Mouse (Mus musculus) MEL (cell line): ENCODE measurements around the gene Lcn2. TPM values are rescaled to one million over a fixed set of nuclear protein-coding genes. Genes with fewer than 3 reads are reported as not detected.

Experiments
- DNase-seq: peaks from one replicate; pipeline ENCODE4 v3.0.0; 2011; ENCODE audit warnings: low read depth, low spot score
- H3K27ac ChIP-seq: 2 replicates; pipeline ENCODE4 v1.5.1; 2012; ENCODE audit warnings: low read depth, mild to moderate bottlenecking, control low read depth, low read length, moderate library complexity; ENCODE audit not compliant: control insufficient read depth
- H3K27me3 ChIP-seq, 2 experiments: fragments of 150-350 bp in 1 of 2; sonication (generic) in 1 of 2; 2 replicates each; pipeline ENCODE4 v1.6.1; 2012; ENCODE audit warnings: low read length in 2 of 2, mild to moderate bottlenecking in 2 of 2, improper control_type of control experiment in 1 of 2, moderate library complexity in 1 of 2; ENCODE audit not compliant: insufficient read depth in 2 of 2, control insufficient read depth in 1 of 2
- H3K36me3 ChIP-seq, 2 experiments: 2 replicates each; pipeline ENCODE4 v1.6.1; 2012 to 2014; ENCODE audit warnings: low read length in 2 of 2, improper control_type of control experiment in 1 of 2, inconsistent platforms in 1 of 2, mild to moderate bottlenecking in 1 of 2; ENCODE audit not compliant: insufficient read depth in 2 of 2, control insufficient read depth in 1 of 2
- H3K4me1 ChIP-seq, 2 experiments: fragments of 150-350 bp in 1 of 2; sonication (generic) in 1 of 2; 2 replicates each; pipeline ENCODE4 v1.6.1; 2012; ENCODE audit warnings: low read length in 2 of 2, improper control_type of control experiment in 1 of 2, mild to moderate bottlenecking in 1 of 2; ENCODE audit not compliant: insufficient read depth in 2 of 2, control insufficient read depth in 1 of 2
- H3K4me3 ChIP-seq, 2 experiments: fragments of 150-350 bp in 1 of 2; sonication (generic) in 1 of 2; 2 replicates each; pipeline ENCODE4 v1.5.1; 2012; ENCODE audit warnings: low read depth in 2 of 2, low read length in 2 of 2, mild to moderate bottlenecking in 2 of 2, moderate library complexity in 2 of 2, control low read depth in 1 of 2, improper control_type of control experiment in 1 of 2; ENCODE audit not compliant: control insufficient read depth in 1 of 2, insufficient read depth in 1 of 2
- H3K79me2 ChIP-seq: 2 replicates; pipeline ENCODE4 v1.6.1; 2012; ENCODE audit warnings: mild to moderate bottlenecking, low read length, moderate library complexity; ENCODE audit not compliant: control insufficient read depth, poor library complexity, insufficient read depth
- H3K9ac ChIP-seq: 2 replicates; pipeline ENCODE4 v1.6.1; 2012; ENCODE audit warnings: low read depth, mild to moderate bottlenecking, control low read depth, low read length, moderate library complexity; ENCODE audit not compliant: control insufficient read depth, poor library complexity, severe bottlenecking
- H3K9me3 ChIP-seq: fragments of 150-350 bp; sonication (generic); replicated peaks from 2 replicates; pipeline ENCODE4 v1.6.1; 2012; ENCODE audit warnings: mild to moderate bottlenecking, low read length, improper control_type of control experiment, moderate library complexity; ENCODE audit not compliant: insufficient read depth
- CHD1 ChIP-seq: IDR thresholded peaks from 2 replicates; pipeline ENCODE4 v1.6.1; 2012; ENCODE audit warnings: low read depth, mild to moderate bottlenecking, inconsistent platforms, low read length, improper control_type of control experiment
- CTCF ChIP-seq, 3 experiments: IDR thresholded peaks in 2 of 3; conservative IDR thresholded peaks in 1 of 3; 2 replicates each; pipeline ENCODE4 v1.5.1; 2011 to 2012; ENCODE audit warnings: low read length in 3 of 3, low read depth in 2 of 3, mild to moderate bottlenecking in 2 of 3, improper control_type of control experiment in 1 of 3, inconsistent platforms in 1 of 3, mixed read lengths in 1 of 3, moderate library complexity in 1 of 3; ENCODE audit not compliant: control insufficient read depth in 1 of 3, insufficient read depth in 1 of 3, poor library complexity in 1 of 3, severe bottlenecking in 1 of 3
- ELF1 ChIP-seq: IDR thresholded peaks from 2 replicates; pipeline ENCODE4 v1.6.1; 2014; ENCODE audit warnings: low read depth, mild to moderate bottlenecking, inconsistent platforms, low read length, improper control_type of control experiment, moderate library complexity
- ETS1 ChIP-seq: IDR thresholded peaks from 2 replicates; pipeline ENCODE4 v1.6.1; 2012; ENCODE audit warnings: low read depth, mild to moderate bottlenecking, inconsistent platforms, low read length, improper control_type of control experiment, moderate library complexity
- GATA1 ChIP-seq: IDR thresholded peaks from 2 replicates; pipeline ENCODE4 v1.6.1; 2011; ENCODE audit warnings: low read depth, low read length, improper control_type of control experiment
- HCFC1 ChIP-seq: IDR thresholded peaks from 2 replicates; pipeline ENCODE4 v1.6.1; 2012; ENCODE audit warnings: low read depth, mild to moderate bottlenecking, inconsistent platforms, low read length, improper control_type of control experiment, moderate library complexity
- JUND ChIP-seq: IDR thresholded peaks from 2 replicates; pipeline ENCODE4 v1.6.1; 2011; ENCODE audit warnings: low read depth, mild to moderate bottlenecking, improper control_type of control experiment, low read length
- MAFK ChIP-seq: IDR thresholded peaks from 2 replicates; pipeline ENCODE4 v1.6.1; 2011; ENCODE audit warnings: low read depth, mild to moderate bottlenecking, low read length, improper control_type of control experiment, borderline replicate concordance
- MAX ChIP-seq: IDR thresholded peaks from 2 replicates; pipeline ENCODE4 v1.6.1; 2011; ENCODE audit warnings: low read length, improper control_type of control experiment
- MAZ ChIP-seq: IDR thresholded peaks from 2 replicates; pipeline ENCODE4 v1.6.1; 2012; ENCODE audit warnings: low read depth, mild to moderate bottlenecking, inconsistent platforms, low read length, improper control_type of control experiment
- MXI1 ChIP-seq: IDR thresholded peaks from 2 replicates; pipeline ENCODE4 v1.6.1; 2011; ENCODE audit warnings: mild to moderate bottlenecking, low read depth, low read length, improper control_type of control experiment
- MYB ChIP-seq: IDR thresholded peaks from 2 replicates; pipeline ENCODE4 v1.6.1; 2011; ENCODE audit warnings: mild to moderate bottlenecking, low read depth, low read length, improper control_type of control experiment
- POLR2AphosphoS2 ChIP-seq: IDR thresholded peaks from 2 replicates; pipeline ENCODE4 v1.6.1; 2011; ENCODE audit warnings: low read length, improper control_type of control experiment
- POLR2AphosphoS5 ChIP-seq: IDR thresholded peaks from 2 replicates; pipeline ENCODE4 v1.6.1; 2012; ENCODE audit warnings: low read depth, borderline replicate concordance, mild to moderate bottlenecking, inconsistent platforms, low read length, moderate library complexity, mixed read lengths
- RCOR1 ChIP-seq: IDR thresholded peaks from 2 replicates; pipeline ENCODE4 v1.6.1; 2012; ENCODE audit warnings: low read depth, mild to moderate bottlenecking, inconsistent platforms, low read length, improper control_type of control experiment
- SIN3A ChIP-seq: IDR thresholded peaks from 2 replicates; pipeline ENCODE4 v1.6.1; 2012; ENCODE audit warnings: low read length, improper control_type of control experiment, inconsistent platforms
- UBTF ChIP-seq: IDR thresholded peaks from 2 replicates; pipeline ENCODE4 v1.6.1; 2012; ENCODE audit warnings: low read depth, mild to moderate bottlenecking, inconsistent platforms, low read length, improper control_type of control experiment, moderate library complexity, borderline replicate concordance; ENCODE audit not compliant: insufficient read depth
- USF1 ChIP-seq: IDR thresholded peaks from 2 replicates; pipeline ENCODE4 v1.6.1; 2014; ENCODE audit warnings: low read depth, mild to moderate bottlenecking, inconsistent platforms, low read length, improper control_type of control experiment, moderate library complexity
- ZMIZ1 ChIP-seq: IDR thresholded peaks from 2 replicates; pipeline ENCODE4 v1.6.1; 2012; ENCODE audit warnings: low read depth, mild to moderate bottlenecking, inconsistent platforms, low read length, improper control_type of control experiment, moderate library complexity
- polyA plus RNA-seq, 2 experiments: library from polyadenylated mRNA; stranded (reverse) in 1 of 2; unstranded in 1 of 2; fragments of >175 nt in 1 of 2; fragments of >200 nt in 1 of 2; gene quantifications; 2 replicates each; pipeline versions ENCODE4 v1.2.1 to v1.2.4; 2012; ENCODE audit warnings: low replicate concordance in 2 of 2, low read depth in 1 of 2; ENCODE audit not compliant: insufficient read length in 2 of 2, insufficient read depth in 1 of 2, missing spikeins in 1 of 2
- total RNA-seq: library from RNA; depleted of rRNA; stranded (reverse); fragments of 300-350 nt; gene quantifications from 2 replicates; pipeline ENCODE4 v1.2.3, GENCODE M21; 2012

Lcn2 gene
- total and polyA plus RNA-seq, 3 experiments: not detected

- no peaks in the 10 kb centered on the region for H3K27me3 ChIP-seq
- no peaks in the 10 kb centered on the region for H3K4me1 ChIP-seq
- TF ChIP-seq MXI1 (no peak), UBTF (no peak), POLR2AphosphoS2 (no peak), POLR2AphosphoS5 (no peak), MAZ (no peak), JUND (no peak), SIN3A (no peak), HCFC1 (no peak)
- no peak overlapping the region for H3K9ac ChIP-seq
- no peak overlapping the region for H3K4me3 ChIP-seq
- no peaks in the 10 kb centered on the region for H3K36me3 ChIP-seq
- DNase-seq: no peak
- H3K9me3 ChIP-seq: no peaks in the 10 kb centered on the region
- H3K27ac ChIP-seq: no peak overlapping the region
- H3K79me2 ChIP-seq: no peaks in the 10 kb centered on the region
Measured at GRCm38 (mm10) chr2:32341634-32341939, 46.5 kb downstream of the Lcn2 start.

GRCm38 (mm10) chr2:32340836-32341633 is 47.0 kb downstream of the Lcn2 start:
- H3K9me3 ChIP-seq: no peaks in the 10 kb centered on the region
- H3K27ac ChIP-seq: no peak overlapping the region
- DNase-seq: no peak
- H3K9ac ChIP-seq: no peak overlapping the region
- H3K79me2 ChIP-seq: no peaks in the 10 kb centered on the region
- no peak overlapping the region for H3K4me3 ChIP-seq
- TF ChIP-seq JUND: no peak
- TF ChIP-seq MYB: no peak
- TF ChIP-seq ZMIZ1: no peak
- TF ChIP-seq MAZ: no peak
- TF ChIP-seq ELF1: no peak
- TF ChIP-seq MAFK: no peak
- TF ChIP-seq RCOR1: no peak
- no peak for TF ChIP-seq UBTF
- no peak for TF ChIP-seq ETS1
- no peak for TF ChIP-seq USF1
- TF ChIP-seq HCFC1: no peak
- no peak for TF ChIP-seq CHD1
- TF ChIP-seq MAX: no peak
- no peak for TF ChIP-seq CTCF (IDR thresholded peaks at IDR 0.05 in 2 of 3, conservative IDR thresholded peaks at IDR 0.05 in 1 of 3; ENCODE audit: control insufficient read depth in 1 of 3, insufficient read depth in 1 of 3, low read depth in 2 of 3, low read length in 3 of 3, poor library complexity in 1 of 3, severe bottlenecking in 1 of 3)
- TF ChIP-seq GATA1: no peak
- no peaks in the 10 kb centered on the region for H3K4me1 ChIP-seq
- no peaks in the 10 kb centered on the region for H3K27me3 ChIP-seq
- no peaks in the 10 kb centered on the region for H3K36me3 ChIP-seq
